Mouse (Mus musculus) stomach, embryonic 15.5 days (tissue): ENCODE measurements at regions not wholly inside any gene's neighbourhood (a gene's known extent, or its start where the extent isn't known, plus 50 kb on each side); places are given as distances from the start of the nearest gene placed in this dataset.

Source experiments
- ATAC-seq: fragments of 200-750 bp; cut with Nextera tagmentation; 2 replicates; pipeline ENCODE4 v1.8.0; 2017; ENCODE audit warnings: low read depth, moderate number of reproducible peaks, moderate TSS enrichment; ENCODE audit not compliant: insufficient read depth, low FRiP score
- H3K27ac ChIP-seq: fragments of 300-500 bp; sonication (generic); 2 replicates; pipeline ENCODE4 v1.5.1; 2015; ENCODE audit warnings: mild to moderate bottlenecking, inconsistent platforms
- H3K27me3 ChIP-seq: fragments of 300-500 bp; sonication (generic); replicated peaks from 2 replicates; pipeline ENCODE4 v1.6.1; 2015; ENCODE audit warnings: inconsistent platforms
- H3K36me3 ChIP-seq: fragments of 300-500 bp; sonication (generic); 2 replicates; pipeline ENCODE4 v1.6.1; 2015; ENCODE audit warnings: inconsistent platforms
- H3K4me1 ChIP-seq: fragments of 300-500 bp; sonication (generic); 2 replicates; pipeline ENCODE4 v1.6.1; 2015; ENCODE audit warnings: inconsistent platforms
- H3K4me2 ChIP-seq: fragments of 300-500 bp; sonication (generic); 2 replicates; pipeline ENCODE4 v1.6.1; 2015; ENCODE audit warnings: mild to moderate bottlenecking, inconsistent platforms
- H3K4me3 ChIP-seq: fragments of 300-500 bp; sonication (generic); replicated peaks from 2 replicates; pipeline ENCODE4 v1.5.1; 2015; ENCODE audit warnings: inconsistent platforms
- H3K9ac ChIP-seq: fragments of 300-500 bp; sonication (generic); 2 replicates; pipeline ENCODE4 v1.6.1; 2015; ENCODE audit warnings: inconsistent platforms
- H3K9me3 ChIP-seq: fragments of 300-500 bp; sonication (generic); 2 replicates; pipeline ENCODE4 v1.6.1; 2016; ENCODE audit warnings: inconsistent platforms
- WGBS: fragments of 180-500 bp; shearing (Covaris S2); methylation state at CpG from one replicate; pipeline ENCODE4 v1.1.7; 2015; 5-methylcytosine and 5-hydroxymethylcytosine counted together

GRCm38 (mm10) chr3:18683346-18684101 is 735.3 kb downstream of the Cypt12 start:
- ATAC-seq, result no peak
- WGBS, result 85% methylated on average over 6 of the region's 6 CpGs

GRCm38 (mm10) chr3:18695113-18695792 is 747.0 kb downstream of the Cypt12 start:
- Histone ChIP-seq H3K4me3 (no peak overlapping the region), H3K4me2 (no peak overlapping the region), H3K9ac (no peak overlapping the region), H3K4me1 (no peaks in the 10 kb centered on the region), H3K36me3 (no peaks in the 10 kb centered on the region), H3K27ac (no peak overlapping the region), H3K27me3 (no peaks in the 10 kb centered on the region), H3K9me3 (no peaks in the 10 kb centered on the region)
- ATAC-seq, result no peak; the same call in 1 of the 2 replicates
- 46% methylated on average over 4 of the region's 4 CpGs for WGBS

More at GRCm38 (mm10) chr3:18683346-18684101, 735.3 kb downstream of the Cypt12 start:
- no peak overlapping the region for H3K4me3 ChIP-seq
- no peaks in the 10 kb centered on the region for H3K4me1 ChIP-seq
- H3K27ac ChIP-seq, result no peak overlapping the region
- H3K9me3 ChIP-seq, result no peaks in the 10 kb centered on the region
- H3K9ac ChIP-seq, result no peak overlapping the region
- no peaks in the 10 kb centered on the region for H3K36me3 ChIP-seq
- H3K4me2 ChIP-seq, result no peak overlapping the region
- H3K27me3 ChIP-seq, result no peaks in the 10 kb centered on the region

GRCm38 (mm10) chr3:18696981-18697660 is 748.9 kb downstream of the Cypt12 start:
- no peak overlapping the region for H3K27ac ChIP-seq
- ATAC-seq, result no peak
- no peak overlapping the region for H3K9ac ChIP-seq
- WGBS, result 87% methylated on average over 2 of the region's 2 CpGs
- no peaks in the 10 kb centered on the region for H3K27me3 ChIP-seq
- H3K4me3 ChIP-seq, result no peak overlapping the region
- no peaks in the 10 kb centered on the region for H3K36me3 ChIP-seq
- H3K4me2 ChIP-seq, result no peak overlapping the region
- H3K9me3 ChIP-seq, result no peaks in the 10 kb centered on the region
- H3K4me1 ChIP-seq, result no peaks in the 10 kb centered on the region

GRCm38 (mm10) chr3:18698106-18698505 is 749.9 kb downstream of the Cypt12 start:
- Histone ChIP-seq H3K27me3 (no peaks in the 10 kb centered on the region), H3K4me1 (no peaks in the 10 kb centered on the region), H3K27ac (no peak overlapping the region), H3K36me3 (no peaks in the 10 kb centered on the region), H3K9ac (no peak overlapping the region), H3K4me3 (no peak overlapping the region), H3K4me2 (no peak overlapping the region), H3K9me3 (no peaks in the 10 kb centered on the region)
- no peak for ATAC-seq

GRCm38 (mm10) chr3:18705165-18705564 is 757.0 kb downstream of the Cypt12 start:
- Histone ChIP-seq H3K4me1 (no peaks in the 10 kb centered on the region), H3K9ac (no peak overlapping the region), H3K4me2 (no peak overlapping the region), H3K4me3 (no peak overlapping the region), H3K27me3 (no peaks in the 10 kb centered on the region), H3K27ac (no peak overlapping the region), H3K36me3 (no peaks in the 10 kb centered on the region), H3K9me3 (no peaks in the 10 kb centered on the region)
- ATAC-seq, result no peak
- 79% methylated on average over 6 of the region's 6 CpGs for WGBS

GRCm38 (mm10) chr3:18705756-18706155 is 757.5 kb downstream of the Cypt12 start:
- H3K27me3 ChIP-seq, result no peaks in the 10 kb centered on the region
- 81% methylated on average over 9 of the region's 9 CpGs for WGBS
- no peak overlapping the region for H3K9ac ChIP-seq
- no peak overlapping the region for H3K27ac ChIP-seq
- no peaks in the 10 kb centered on the region for H3K36me3 ChIP-seq
- no peak overlapping the region for H3K4me3 ChIP-seq
- no peaks in the 10 kb centered on the region for H3K4me1 ChIP-seq
- no peak for ATAC-seq
- H3K9me3 ChIP-seq, result no peaks in the 10 kb centered on the region
- H3K4me2 ChIP-seq, result no peak overlapping the region

GRCm38 (mm10) chr3:18706356-18706755 is 758.1 kb downstream of the Cypt12 start:
- Histone ChIP-seq H3K9ac (no peak overlapping the region), H3K9me3 (no peaks in the 10 kb centered on the region), H3K4me3 (no peak overlapping the region), H3K36me3 (no peaks in the 10 kb centered on the region), H3K4me1 (no peaks in the 10 kb centered on the region), H3K27ac (no peak overlapping the region), H3K27me3 (no peaks in the 10 kb centered on the region), H3K4me2 (no peak overlapping the region)
- no peak for ATAC-seq

- Histone ChIP-seq H3K4me1 (no peaks in the 10 kb centered on the region), H3K9ac (no peak overlapping the region), H3K4me3 (no peak overlapping the region), H3K4me2 (no peak overlapping the region), H3K9me3 (no peaks in the 10 kb centered on the region), H3K27ac (no peak overlapping the region), H3K36me3 (no peaks in the 10 kb centered on the region), H3K27me3 (no peaks in the 10 kb centered on the region)
- no peak for ATAC-seq
- WGBS, result 86% methylated on average over 3 of the region's 3 CpGs
Observed at GRCm38 (mm10) chr3:18707730-18708129, 759.5 kb downstream of the Cypt12 start.

- WGBS, result 13% methylated on average over 1 of the region's 1 CpGs
- no peaks in the 10 kb centered on the region for H3K9me3 ChIP-seq
- ATAC-seq, result no peak
Observed at GRCm38 (mm10) chr3:18711661-18712060, 763.5 kb downstream of the Cypt12 start.

GRCm38 (mm10) chr3:18713986-18714385 is 765.8 kb downstream of the Cypt12 start:
- Histone ChIP-seq H3K4me2 (no peak overlapping the region), H3K4me1 (no peaks in the 10 kb centered on the region), H3K36me3 (no peaks in the 10 kb centered on the region), H3K27me3 (no peaks in the 10 kb centered on the region), H3K27ac (no peak overlapping the region), H3K9me3 (no peaks in the 10 kb centered on the region), H3K9ac (no peak overlapping the region), H3K4me3 (no peak overlapping the region)
- WGBS, result 68% methylated on average over 7 of the region's 7 CpGs
- no peak for ATAC-seq

More at GRCm38 (mm10) chr3:18711661-18712060, 763.5 kb downstream of the Cypt12 start:
- Histone ChIP-seq H3K9ac (no peak overlapping the region), H3K36me3 (no peaks in the 10 kb centered on the region), H3K4me3 (no peak overlapping the region), H3K27ac (no peak overlapping the region), H3K4me2 (no peak overlapping the region), H3K4me1 (no peaks in the 10 kb centered on the region), H3K27me3 (no peaks in the 10 kb centered on the region)

GRCm38 (mm10) chr3:18714968-18715630 is 766.9 kb downstream of the Cypt12 start:
- no peaks in the 10 kb centered on the region for H3K27me3 ChIP-seq
- no peaks in the 10 kb centered on the region for H3K4me1 ChIP-seq
- no peak for ATAC-seq
- H3K9ac ChIP-seq, result no peak overlapping the region
- no peak overlapping the region for H3K4me2 ChIP-seq
- no peaks in the 10 kb centered on the region for H3K36me3 ChIP-seq
- no peak overlapping the region for H3K27ac ChIP-seq
- no peak overlapping the region for H3K4me3 ChIP-seq
- H3K9me3 ChIP-seq, result no peaks in the 10 kb centered on the region
- 90% methylated on average over 9 of the region's 9 CpGs for WGBS

GRCm38 (mm10) chr3:18715776-18716175 is 767.6 kb downstream of the Cypt12 start:
- no peak for ATAC-seq

More at GRCm38 (mm10) chr3:18715776-18716175, 767.6 kb downstream of the Cypt12 start:
- no peaks in the 10 kb centered on the region for H3K27me3 ChIP-seq
- no peaks in the 10 kb centered on the region for H3K9me3 ChIP-seq
- H3K4me2 ChIP-seq, result no peak overlapping the region
- H3K4me3 ChIP-seq, result no peak overlapping the region
- no peaks in the 10 kb centered on the region for H3K4me1 ChIP-seq
- no peaks in the 10 kb centered on the region for H3K36me3 ChIP-seq
- no peak overlapping the region for H3K9ac ChIP-seq
- 61% methylated on average over 5 of the region's 5 CpGs for WGBS
- no peak overlapping the region for H3K27ac ChIP-seq
